Mouse (Mus musculus) midbrain, embryonic 11.5 days (tissue): ENCODE measurements at regions not wholly inside any gene's neighbourhood (a gene's known extent, or its start where the extent isn't known, plus 50 kb on each side); places are given as distances from the start of the nearest gene placed in this dataset.

Experiments used
- ATAC-seq: fragments of 200-750 bp; cut with Nextera tagmentation; 2 replicates; pipeline ENCODE4 v1.8.0; 2017; ENCODE audit warnings: moderate TSS enrichment, moderate library complexity; ENCODE audit not compliant: low FRiP score
- DNase-seq: peaks from one replicate; pipeline ENCODE4 v3.0.0; 2015; ENCODE audit warnings: low spot score; ENCODE audit errors: missing footprints
- H3K27ac ChIP-seq: fragments of 300-500 bp; sonication (generic); 2 replicates; pipeline ENCODE4 v1.5.1; 2014; ENCODE audit warnings: low read depth, low read length
- H3K27me3 ChIP-seq: fragments of 300-500 bp; sonication (generic); 2 replicates; pipeline ENCODE4 v1.6.1; 2014; ENCODE audit warnings: mild to moderate bottlenecking, low read length, moderate library complexity, mixed read lengths; ENCODE audit not compliant: control insufficient read depth, insufficient read depth
- H3K36me3 ChIP-seq: fragments of 300-500 bp; sonication (generic); 2 replicates; pipeline ENCODE4 v1.6.1; 2014; ENCODE audit warnings: mild to moderate bottlenecking, low read length, moderate library complexity, mixed read lengths; ENCODE audit not compliant: control insufficient read depth, insufficient read depth
- H3K4me1 ChIP-seq: fragments of 300-500 bp; sonication (generic); 2 replicates; pipeline ENCODE4 v1.6.1; 2014; ENCODE audit warnings: low read length; ENCODE audit not compliant: control insufficient read depth, insufficient read depth
- H3K4me2 ChIP-seq: fragments of 300-500 bp; sonication (generic); 2 replicates; pipeline ENCODE4 v1.6.1; 2014; ENCODE audit warnings: mild to moderate bottlenecking, moderate library complexity
- H3K4me3 ChIP-seq: fragments of 300-500 bp; sonication (generic); 2 replicates; pipeline ENCODE4 v1.5.1; 2014; ENCODE audit warnings: low read depth, low read length
- H3K9ac ChIP-seq: fragments of 300-500 bp; sonication (generic); 2 replicates; pipeline ENCODE4 v1.6.1; 2014; ENCODE audit warnings: low read length
- H3K9me3 ChIP-seq: fragments of 300-500 bp; sonication (generic); 2 replicates; pipeline ENCODE4 v1.6.1; 2016; ENCODE audit warnings: low read length; ENCODE audit not compliant: control insufficient read depth
- WGBS: fragments of 180-500 bp; shearing (Covaris S2); extraction: QIAGEN DNeasy Blood & Tissue Kit; methylation state at CpG from one replicate; pipeline ENCODE4 v1.1.7; 2014; 5-methylcytosine and 5-hydroxymethylcytosine counted together

- WGBS = 3% methylated on average over 11 of the region's 11 CpGs
- Histone ChIP-seq H3K9ac (no peak overlapping the region), H3K9me3 (no peaks in the 10 kb centered on the region), H3K4me2 (peak overlapping the region; percentile 56), H3K36me3 (no peaks in the 10 kb centered on the region), H3K27ac (no peak overlapping the region), H3K4me1 (peaks cover 7% of the 10 kb centered on the region), H3K27me3 (no peaks in the 10 kb centered on the region; the same call in 1 of the 2 replicates), H3K4me3 (peak overlapping the region; percentile 31)
- DNase-seq (peak; percentile 85), ATAC-seq (0 out of 2 replicates have a peak, but pooled peaks have one; percentile 31)
These were observed 633.5 kb downstream of the Zfp706 start for GRCm38 (mm10) chr15:36373900-36374611.

DNA sequence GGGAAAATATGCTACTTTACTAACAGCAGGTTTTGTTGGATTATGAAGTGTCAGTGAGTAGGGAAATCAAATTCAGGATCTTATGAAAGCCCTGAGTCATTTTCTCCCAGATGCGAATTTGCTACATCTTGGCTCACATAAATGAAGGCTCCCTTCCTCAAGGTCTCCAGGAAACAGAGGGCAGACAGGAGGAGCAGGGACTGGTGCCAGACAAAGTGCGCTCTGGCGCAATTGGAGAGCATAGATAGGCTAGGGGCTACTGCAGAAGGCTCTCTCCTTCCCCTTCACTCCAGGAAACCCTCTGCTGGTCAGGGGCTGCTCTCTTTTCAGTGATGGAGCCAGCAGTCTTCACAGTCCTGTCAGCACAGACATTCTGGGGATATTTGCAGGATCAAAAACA is 634.1 kb downstream of the Zfp706 start:
- no peak for ATAC-seq
- H3K4me3 ChIP-seq = no peak overlapping the region
- no peaks in the 10 kb centered on the region for H3K36me3 ChIP-seq
- H3K4me1 ChIP-seq = peaks cover 7% of the 10 kb centered on the region
- H3K9me3 ChIP-seq = no peaks in the 10 kb centered on the region
- DNase-seq = peak; percentile 56
- no peak overlapping the region for H3K9ac ChIP-seq
- no peaks in the 10 kb centered on the region; the same call in 1 of the 2 replicates for H3K27me3 ChIP-seq
- no peak overlapping the region for H3K27ac ChIP-seq
- no peak overlapping the region for H3K4me2 ChIP-seq
- 44% methylated on average over 3 of the region's 3 CpGs for WGBS

GRCm38 (mm10) chr15:36371382-36371781 is 636.2 kb downstream of the Zfp706 start:
- Histone ChIP-seq H3K9me3 (no peaks in the 10 kb centered on the region), H3K4me1 (peaks cover 7% of the 10 kb centered on the region), H3K4me3 (no peak overlapping the region), H3K9ac (no peak overlapping the region), H3K4me2 (no peak overlapping the region), H3K36me3 (no peaks in the 10 kb centered on the region), H3K27ac (no peak overlapping the region), H3K27me3 (no peaks in the 10 kb centered on the region; the same call in 1 of the 2 replicates)
- no peak for ATAC-seq
- DNase-seq = peak; percentile 79

DNA sequence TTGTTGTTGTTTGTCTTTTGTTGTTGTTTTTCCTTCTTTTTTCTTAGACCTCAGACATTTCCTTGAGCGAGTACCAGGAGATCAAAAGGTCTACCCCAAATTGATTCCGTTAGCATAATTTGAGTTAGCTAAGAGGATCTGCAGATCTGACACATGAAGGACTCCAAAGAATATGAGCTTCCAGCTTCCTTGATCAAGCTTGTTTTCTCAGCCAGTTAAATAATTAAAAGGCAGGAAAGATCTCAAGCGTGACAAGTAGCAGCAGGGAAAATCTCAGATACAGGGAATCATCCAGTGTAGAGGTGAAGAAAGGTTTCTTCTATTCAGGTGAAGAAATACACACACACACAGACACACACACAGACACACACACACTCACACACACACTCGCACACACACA is 636.7 kb downstream of the Zfp706 start:
- no peak overlapping the region for H3K4me2 ChIP-seq
- ATAC-seq (no peak), DNase-seq (peak; percentile 54)
- no peak overlapping the region for H3K9ac ChIP-seq
- no peaks in the 10 kb centered on the region for H3K27me3 ChIP-seq
- 67% methylated on average over 4 of the region's 4 CpGs for WGBS
- H3K36me3 ChIP-seq = no peaks in the 10 kb centered on the region
- no peak overlapping the region for H3K27ac ChIP-seq
- H3K9me3 ChIP-seq = no peaks in the 10 kb centered on the region
- peaks cover 7% of the 10 kb centered on the region for H3K4me1 ChIP-seq
- no peak overlapping the region for H3K4me3 ChIP-seq

GRCm38 (mm10) chr15:36367296-36367695 is 640.3 kb downstream of the Zfp706 start:
- Histone ChIP-seq H3K4me1 (no peaks in the 10 kb centered on the region), H3K4me2 (no peak overlapping the region), H3K9ac (no peak overlapping the region), H3K27ac (no peak overlapping the region), H3K27me3 (no peaks in the 10 kb centered on the region), H3K36me3 (no peaks in the 10 kb centered on the region), H3K9me3 (no peaks in the 10 kb centered on the region), H3K4me3 (no peak overlapping the region)
- DNase-seq = no peak
- no peak for ATAC-seq

DNA sequence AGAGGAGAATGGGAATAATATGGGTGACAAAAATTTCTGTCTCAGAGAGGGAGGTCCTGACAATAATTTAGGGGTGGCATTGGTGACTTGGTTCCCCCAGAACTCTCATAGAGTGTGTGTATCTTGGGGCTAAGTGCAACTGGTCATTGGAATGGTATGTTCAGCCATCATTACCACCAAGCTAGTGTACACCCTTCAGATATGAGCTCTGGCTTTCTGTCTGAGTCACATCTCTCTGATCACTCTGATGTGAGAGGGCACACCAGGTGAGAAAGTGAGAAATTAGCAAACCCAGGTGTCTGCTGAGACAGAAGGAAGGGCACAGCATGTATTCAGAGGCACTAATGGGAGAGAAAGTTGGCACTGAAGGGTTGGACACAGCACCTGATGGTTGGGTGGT is 642.8 kb downstream of the Zfp706 start:
- no peak for DNase-seq
- Histone ChIP-seq H3K9ac (no peak overlapping the region), H3K27ac (no peak overlapping the region), H3K4me2 (no peak overlapping the region), H3K4me1 (no peaks in the 10 kb centered on the region; the same call in 1 of the 2 replicates), H3K27me3 (no peaks in the 10 kb centered on the region), H3K4me3 (no peak overlapping the region), H3K9me3 (no peaks in the 10 kb centered on the region), H3K36me3 (no peaks in the 10 kb centered on the region)
- ATAC-seq = no peak

GRCm38 (mm10) chr15:36364062-36364461 is 643.5 kb downstream of the Zfp706 start:
- Histone ChIP-seq H3K27me3 (no peaks in the 10 kb centered on the region), H3K4me3 (no peak overlapping the region), H3K9me3 (no peaks in the 10 kb centered on the region), H3K27ac (no peak overlapping the region), H3K9ac (no peak overlapping the region), H3K36me3 (no peaks in the 10 kb centered on the region), H3K4me1 (no peaks in the 10 kb centered on the region; the same call in 1 of the 2 replicates), H3K4me2 (no peak overlapping the region)
- WGBS = 86% methylated on average over 5 of the region's 5 CpGs
- ATAC-seq (no peak), DNase-seq (no peak)

GRCm38 (mm10) chr15:36362911-36363565 is 644.5 kb downstream of the Zfp706 start:
- H3K4me3 ChIP-seq = no peak overlapping the region
- H3K27ac ChIP-seq = no peak overlapping the region
- H3K9me3 ChIP-seq = no peaks in the 10 kb centered on the region
- WGBS = 74% methylated on average over 4 of the region's 4 CpGs
- H3K4me1 ChIP-seq = no peaks in the 10 kb centered on the region; the same call in 1 of the 2 replicates
- ATAC-seq (no peak), DNase-seq (no peak)
- H3K4me2 ChIP-seq = no peak overlapping the region
- no peaks in the 10 kb centered on the region for H3K36me3 ChIP-seq
- H3K9ac ChIP-seq = no peak overlapping the region
- H3K27me3 ChIP-seq = no peaks in the 10 kb centered on the region

DNA sequence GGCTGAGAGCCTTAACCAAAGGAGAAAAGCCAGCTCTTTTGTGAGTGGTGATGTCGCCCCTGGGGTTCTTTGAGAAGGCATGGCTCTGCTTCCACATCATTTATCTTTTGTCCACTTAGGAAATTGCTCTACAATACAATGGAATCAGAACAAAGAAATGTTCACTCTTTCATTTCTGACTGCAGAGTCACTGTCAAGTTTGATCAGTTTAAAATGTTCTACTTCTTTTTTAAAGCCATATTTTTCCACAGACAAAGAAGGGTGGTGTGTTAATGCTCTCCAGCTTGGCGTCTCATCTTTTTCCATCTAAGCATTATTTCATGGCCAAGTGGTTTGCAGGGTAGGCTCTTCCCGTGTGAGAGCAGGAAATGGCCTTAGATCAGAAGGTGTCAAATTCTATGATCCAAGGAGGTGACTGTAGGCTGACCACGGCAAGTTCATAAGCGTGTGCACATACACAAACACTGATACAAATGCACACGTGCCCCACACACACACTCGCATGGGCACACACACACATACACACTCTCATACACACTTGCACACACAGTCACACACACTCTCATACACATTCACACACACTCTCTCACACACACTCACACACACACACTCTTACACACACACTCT is 645.9 kb downstream of the Zfp706 start:
- H3K36me3 ChIP-seq = no peaks in the 10 kb centered on the region
- no peaks in the 10 kb centered on the region for H3K27me3 ChIP-seq
- H3K9me3 ChIP-seq = no peaks in the 10 kb centered on the region
- no peak for DNase-seq
- no peak overlapping the region for H3K4me3 ChIP-seq
- no peak overlapping the region for H3K9ac ChIP-seq
- no peak overlapping the region for H3K4me2 ChIP-seq
- no peak for ATAC-seq
- no peak overlapping the region for H3K27ac ChIP-seq
- H3K4me1 ChIP-seq = no peaks in the 10 kb centered on the region; the same call in 1 of the 2 replicates
- WGBS = 61% methylated on average over 7 of the region's 7 CpGs
